Mouse (Mus musculus): ENCODE measurements at regions not wholly inside any gene's neighbourhood (a gene's known extent, or its start where the extent isn't known, plus 50 kb on each side); places are given as distances from the start of the nearest gene placed in this dataset.

DNA sequence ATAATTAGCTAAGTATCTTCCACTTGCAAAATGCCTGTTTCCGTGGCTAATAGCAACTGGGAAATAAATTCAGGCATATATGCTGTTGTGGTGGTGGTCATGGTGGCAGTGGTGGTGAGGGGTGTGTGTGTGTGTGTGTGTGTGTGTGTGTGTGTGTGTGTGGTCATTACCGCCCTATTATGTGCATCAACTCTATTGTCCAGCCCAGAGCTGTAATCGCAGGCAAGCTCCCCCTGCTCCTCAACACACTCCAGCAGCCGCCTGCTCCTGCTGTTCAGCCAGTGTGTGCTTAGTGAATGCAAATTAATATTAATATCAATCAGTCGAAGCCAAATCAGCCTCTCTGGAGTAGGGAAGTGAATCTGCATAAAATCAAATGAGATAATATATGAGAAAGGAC is 152.9 kb upstream of the Zic3 start:
- H3K27ac ChIP-seq (ENCODE audit: insufficient read depth, low read length) = no peak overlapping the region
- H3K9me3 ChIP-seq (replicated peaks; ENCODE audit: control insufficient read depth, insufficient read depth, low read length, poor library complexity, severe bottlenecking) = no peaks in the 10 kb centered on the region
- H3K36me3 ChIP-seq (ENCODE audit: control insufficient read depth, insufficient read depth, low read length, poor library complexity, severe bottlenecking) = no peaks in the 10 kb centered on the region
- no peak overlapping the region for H3K4me3 ChIP-seq (ENCODE audit: low read depth, low read length)
- no peaks in the 10 kb centered on the region for H3K4me1 ChIP-seq (ENCODE audit: control insufficient read depth, insufficient read depth, low read length)
- TF ChIP-seq POLR2A (IDR thresholded peaks at IDR 0.05; ENCODE audit: insufficient read depth, low read length) (no peak), CTCF (IDR thresholded peaks at IDR 0.05; ENCODE audit: low read depth, low read length) (no peak), EP300 (IDR thresholded peaks at IDR 0.05; ENCODE audit: insufficient read depth, low read depth, low read length) (no peak)
- no peaks in the 10 kb centered on the region for H3K27me3 ChIP-seq (ENCODE audit: control insufficient read depth, insufficient read depth, low read length, poor library complexity, severe bottlenecking)
- no peak overlapping the region for H3K9ac ChIP-seq (ENCODE audit: low read depth, poor library complexity, severe bottlenecking)

DNA sequence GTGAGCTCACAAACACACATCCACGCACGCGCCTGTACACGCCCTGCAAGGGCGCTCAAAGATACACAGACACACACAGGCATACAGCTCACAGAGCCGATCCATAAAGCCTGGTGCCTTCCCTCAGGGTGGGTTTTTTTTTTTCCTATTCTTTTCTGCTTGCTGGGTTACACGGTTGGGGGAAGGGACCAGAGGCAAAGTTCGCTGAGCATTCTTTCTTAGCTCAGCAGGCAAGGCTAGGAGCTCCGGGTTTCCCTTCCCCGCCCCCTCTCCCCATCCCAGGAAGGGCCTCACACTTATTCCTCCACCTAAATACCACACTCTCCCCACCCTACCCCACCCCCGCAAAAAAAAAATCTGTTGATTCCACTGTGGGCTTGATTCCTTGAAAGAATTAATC is 105.8 kb upstream of the Zic3 start:
- no peak overlapping the region for H3K27ac ChIP-seq (ENCODE audit: insufficient read depth, low read length)
- no peaks in the 10 kb centered on the region for H3K9me3 ChIP-seq (replicated peaks; ENCODE audit: control insufficient read depth, insufficient read depth, low read length, poor library complexity, severe bottlenecking)
- no peaks in the 10 kb centered on the region for H3K4me1 ChIP-seq (ENCODE audit: control insufficient read depth, insufficient read depth, low read length)
- TF ChIP-seq CTCF (IDR thresholded peaks at IDR 0.05; ENCODE audit: low read depth, low read length) (no peak), POLR2A (IDR thresholded peaks at IDR 0.05; ENCODE audit: insufficient read depth, low read length) (no peak), EP300 (IDR thresholded peaks at IDR 0.05; ENCODE audit: insufficient read depth, low read depth, low read length) (no peak)
- no peaks in the 10 kb centered on the region for H3K36me3 ChIP-seq (ENCODE audit: control insufficient read depth, insufficient read depth, low read length, poor library complexity, severe bottlenecking)
- H3K9ac ChIP-seq (ENCODE audit: low read depth, poor library complexity, severe bottlenecking) = no peak overlapping the region
- H3K27me3 ChIP-seq (ENCODE audit: control insufficient read depth, insufficient read depth, low read length, poor library complexity, severe bottlenecking) = peaks cover 2% of the 10 kb centered on the region; the same call in 1 of the 2 replicates
- no peak overlapping the region for H3K4me3 ChIP-seq (ENCODE audit: low read depth, low read length)

DNA sequence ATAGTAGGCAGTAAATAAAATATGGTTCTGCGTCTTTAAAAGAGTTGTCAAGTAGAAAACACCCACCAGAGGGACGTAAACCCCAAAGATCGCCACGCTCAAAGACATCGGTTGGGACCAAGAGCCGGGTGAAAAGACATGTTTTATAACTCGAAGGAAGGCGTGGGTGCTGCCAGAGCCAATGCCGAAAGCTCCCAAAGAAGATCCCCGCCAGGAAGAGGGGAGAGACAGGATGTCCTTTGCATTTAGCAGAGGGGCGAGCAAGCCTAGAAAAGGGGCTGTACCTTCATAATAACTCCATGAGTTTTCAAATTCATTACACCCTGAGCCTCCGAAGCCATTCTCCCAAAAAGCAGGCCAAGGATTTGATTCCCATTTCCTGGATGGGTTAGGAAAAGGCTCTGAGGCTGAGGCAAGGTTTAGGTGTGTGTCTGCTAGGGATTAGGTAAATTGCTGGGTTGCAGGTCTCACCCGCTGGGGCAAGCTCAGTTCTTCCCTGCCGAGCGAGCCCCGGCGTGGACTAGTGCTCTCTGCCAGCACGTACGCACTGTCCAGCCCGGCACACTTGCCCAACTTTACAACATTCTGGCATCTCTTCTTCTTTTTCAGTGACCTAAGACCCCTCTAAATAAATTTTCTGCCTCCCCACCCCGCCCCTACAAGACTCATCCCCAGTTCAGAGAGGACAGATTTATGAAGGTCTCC is 104.9 kb upstream of the Zic3 start:
- Histone ChIP-seq H3K4me3 (ENCODE audit: low read depth, low read length) (no peak overlapping the region), H3K36me3 (ENCODE audit: control insufficient read depth, insufficient read depth, low read length, poor library complexity, severe bottlenecking) (no peaks in the 10 kb centered on the region), H3K27ac (ENCODE audit: insufficient read depth, low read length) (no peak overlapping the region), H3K9ac (ENCODE audit: low read depth, poor library complexity, severe bottlenecking) (no peak overlapping the region), H3K9me3 (replicated peaks; ENCODE audit: control insufficient read depth, insufficient read depth, low read length, poor library complexity, severe bottlenecking) (no peaks in the 10 kb centered on the region), H3K27me3 (ENCODE audit: control insufficient read depth, insufficient read depth, low read length, poor library complexity, severe bottlenecking) (peaks cover 2% of the 10 kb centered on the region; the same call in 1 of the 2 replicates), H3K4me1 (ENCODE audit: control insufficient read depth, insufficient read depth, low read length) (no peaks in the 10 kb centered on the region)
- TF ChIP-seq CTCF (IDR thresholded peaks at IDR 0.05; ENCODE audit: low read depth, low read length) (no peak), EP300 (IDR thresholded peaks at IDR 0.05; ENCODE audit: insufficient read depth, low read depth, low read length) (no peak), POLR2A (IDR thresholded peaks at IDR 0.05; ENCODE audit: insufficient read depth, low read length) (no peak)

DNA sequence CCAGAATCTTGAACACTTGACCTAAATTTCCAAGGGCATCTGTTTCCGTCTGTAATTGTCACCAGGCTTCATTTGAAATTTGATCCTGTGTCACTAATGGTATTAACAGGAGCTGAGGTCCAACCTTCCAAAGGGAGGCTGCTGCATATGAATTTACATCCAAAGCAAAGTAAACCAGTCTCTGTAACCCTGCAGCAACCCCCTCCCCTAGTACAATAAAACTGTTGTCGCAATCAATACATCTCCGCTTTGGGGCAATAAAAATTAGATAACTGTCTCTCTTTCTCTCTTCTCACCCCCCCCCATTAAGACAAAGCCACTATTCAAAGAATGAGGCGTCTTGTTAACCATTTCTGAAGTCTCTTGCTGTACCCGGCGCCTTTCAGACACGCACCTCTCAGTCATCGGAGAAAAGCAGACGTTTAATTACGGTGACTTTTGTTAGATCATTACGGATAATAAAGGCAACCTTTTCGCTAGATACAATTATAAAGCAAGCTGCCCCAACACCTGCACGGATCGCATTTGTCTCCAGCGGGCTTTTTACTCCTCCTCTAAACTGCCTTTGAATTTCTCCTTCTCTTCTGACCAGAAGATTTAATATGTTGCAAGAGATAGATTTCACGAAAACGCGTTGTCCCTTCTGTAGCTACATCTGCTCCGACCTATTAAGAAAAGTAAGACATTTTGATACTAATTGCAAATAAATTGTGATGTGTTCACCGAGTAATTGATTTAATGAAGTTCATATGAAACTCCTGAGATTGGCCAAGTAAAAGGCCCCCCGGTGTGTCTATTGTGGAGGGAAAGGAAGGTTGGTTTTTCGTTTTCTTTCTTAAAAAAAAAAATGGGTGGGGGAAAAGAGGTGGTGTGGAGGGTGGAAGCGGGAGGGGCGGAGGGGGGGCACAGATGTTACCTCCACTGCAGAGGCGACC is 104.1 kb upstream of the Zic3 start:
- Histone ChIP-seq H3K27ac (ENCODE audit: insufficient read depth, low read length) (no peak overlapping the region), H3K27me3 (ENCODE audit: control insufficient read depth, insufficient read depth, low read length, poor library complexity, severe bottlenecking) (peaks cover 2% of the 10 kb centered on the region; the same call in 1 of the 2 replicates), H3K4me3 (ENCODE audit: low read depth, low read length) (no peak overlapping the region), H3K9me3 (replicated peaks; ENCODE audit: control insufficient read depth, insufficient read depth, low read length, poor library complexity, severe bottlenecking) (no peaks in the 10 kb centered on the region), H3K9ac (ENCODE audit: low read depth, poor library complexity, severe bottlenecking) (no peak overlapping the region), H3K36me3 (ENCODE audit: control insufficient read depth, insufficient read depth, low read length, poor library complexity, severe bottlenecking) (no peaks in the 10 kb centered on the region), H3K4me1 (ENCODE audit: control insufficient read depth, insufficient read depth, low read length) (no peaks in the 10 kb centered on the region)
- no peak for TF ChIP-seq EP300 (IDR thresholded peaks at IDR 0.05; ENCODE audit: insufficient read depth, low read depth, low read length)

DNA sequence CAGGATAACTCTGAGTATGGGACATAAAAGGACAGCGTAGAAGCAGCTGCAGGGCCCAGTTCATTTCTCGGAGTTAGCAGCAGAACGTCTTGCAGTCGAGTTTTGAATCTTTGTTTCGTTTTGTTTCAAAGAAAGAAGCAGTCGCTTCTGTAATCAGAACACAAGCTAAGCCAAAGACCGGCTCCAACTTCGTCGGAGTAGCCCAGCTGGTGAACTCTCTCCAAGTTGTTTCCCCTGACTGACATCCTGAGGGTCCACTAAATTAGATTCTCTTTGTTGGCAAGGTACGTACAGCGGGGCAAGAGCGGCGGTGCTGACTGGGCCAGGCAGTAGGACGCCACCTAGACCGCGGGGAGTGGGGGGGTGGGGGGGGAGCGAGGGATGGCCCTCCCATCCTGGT is 102.6 kb upstream of the Zic3 start:
- Histone ChIP-seq H3K36me3 (ENCODE audit: control insufficient read depth, insufficient read depth, low read length, poor library complexity, severe bottlenecking) (no peaks in the 10 kb centered on the region), H3K27ac (ENCODE audit: insufficient read depth, low read length) (no peak overlapping the region), H3K4me1 (ENCODE audit: control insufficient read depth, insufficient read depth, low read length) (no peaks in the 10 kb centered on the region), H3K4me3 (ENCODE audit: low read depth, low read length) (no peak overlapping the region), H3K27me3 (ENCODE audit: control insufficient read depth, insufficient read depth, low read length, poor library complexity, severe bottlenecking) (peaks cover 2% of the 10 kb centered on the region; the same call in 1 of the 2 replicates), H3K9ac (ENCODE audit: low read depth, poor library complexity, severe bottlenecking) (no peak overlapping the region), H3K9me3 (replicated peaks; ENCODE audit: control insufficient read depth, insufficient read depth, low read length, poor library complexity, severe bottlenecking) (no peaks in the 10 kb centered on the region)
- TF ChIP-seq EP300 (IDR thresholded peaks at IDR 0.05; ENCODE audit: insufficient read depth, low read depth, low read length) = no peak
- TF ChIP-seq POLR2A (IDR thresholded peaks at IDR 0.05; ENCODE audit: insufficient read depth, low read length) = no peak

DNA sequence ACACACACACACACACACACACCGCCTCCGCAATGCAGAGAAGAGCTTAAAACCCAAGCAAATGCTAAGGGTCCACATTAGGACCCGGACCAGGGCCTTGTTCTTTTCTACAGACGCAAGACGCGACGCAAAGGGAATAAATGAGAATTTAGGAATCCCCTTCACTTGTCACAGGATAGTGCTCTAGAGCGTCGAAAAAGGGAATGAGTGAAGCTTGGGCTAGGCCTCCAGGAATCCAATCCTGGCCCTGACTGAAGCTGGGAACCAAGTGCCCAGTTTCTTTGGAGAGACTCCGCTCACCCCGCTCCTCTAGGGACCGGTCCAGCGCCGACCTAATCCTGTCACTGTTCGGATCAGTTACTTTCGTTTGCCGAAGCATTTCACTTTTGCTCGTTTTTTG is 102.1 kb upstream of the Zic3 start:
- Histone ChIP-seq H3K36me3 (ENCODE audit: control insufficient read depth, insufficient read depth, low read length, poor library complexity, severe bottlenecking) (no peaks in the 10 kb centered on the region), H3K4me3 (ENCODE audit: low read depth, low read length) (no peak overlapping the region), H3K9me3 (replicated peaks; ENCODE audit: control insufficient read depth, insufficient read depth, low read length, poor library complexity, severe bottlenecking) (no peaks in the 10 kb centered on the region), H3K4me1 (ENCODE audit: control insufficient read depth, insufficient read depth, low read length) (no peaks in the 10 kb centered on the region), H3K27ac (ENCODE audit: insufficient read depth, low read length) (no peak overlapping the region), H3K27me3 (ENCODE audit: control insufficient read depth, insufficient read depth, low read length, poor library complexity, severe bottlenecking) (peaks cover 2% of the 10 kb centered on the region; the same call in 1 of the 2 replicates), H3K9ac (ENCODE audit: low read depth, poor library complexity, severe bottlenecking) (0 out of 2 replicates have a peak overlapping the region, but pooled peaks have one; percentile 16)
- TF ChIP-seq CTCF (IDR thresholded peaks at IDR 0.05; ENCODE audit: low read depth, low read length) (no peak), POLR2A (IDR thresholded peaks at IDR 0.05; ENCODE audit: insufficient read depth, low read length) (no peak), EP300 (IDR thresholded peaks at IDR 0.05; ENCODE audit: insufficient read depth, low read depth, low read length) (no peak)

Data from ES-Bruce4 (cell line).